Mouse (Mus musculus) embryonic facial prominence, embryonic 13.5 days (tissue): ENCODE data around the gene Dnajc10. TPM values are rescaled to one million over a fixed set of nuclear protein-coding genes. Genes with fewer than 3 reads are reported as not detected.

Experiments
- ATAC-seq: fragments of 200-750 bp; cut with Nextera tagmentation; 2 replicates; pipeline ENCODE4 v1.8.0; 2017; ENCODE audit warnings: low read depth; ENCODE audit not compliant: insufficient number of reproducible peaks, insufficient read depth, low FRiP score, low TSS enrichment
- H3K27ac ChIP-seq: fragments of 300-500 bp; sonication (generic); 2 replicates; pipeline ENCODE4 v1.5.1; 2015; ENCODE audit warnings: moderate library complexity, mild to moderate bottlenecking, inconsistent platforms
- H3K27me3 ChIP-seq: fragments of 300-500 bp; sonication (generic); 2 replicates; pipeline ENCODE4 v1.6.1; 2015; ENCODE audit warnings: mild to moderate bottlenecking, inconsistent platforms
- H3K36me3 ChIP-seq: fragments of 300-500 bp; sonication (generic); 2 replicates; pipeline ENCODE4 v1.6.1; 2015; ENCODE audit warnings: mild to moderate bottlenecking, inconsistent platforms
- H3K4me1 ChIP-seq: fragments of 300-500 bp; sonication (generic); 2 replicates; pipeline ENCODE4 v1.6.1; 2015; ENCODE audit warnings: inconsistent platforms
- H3K4me2 ChIP-seq: fragments of 300-500 bp; sonication (generic); 2 replicates; pipeline ENCODE4 v1.6.1; 2015; ENCODE audit warnings: moderate library complexity, mild to moderate bottlenecking, inconsistent platforms
- H3K4me3 ChIP-seq: fragments of 300-500 bp; sonication (generic); 2 replicates; pipeline ENCODE4 v1.5.1; 2015; ENCODE audit warnings: mild to moderate bottlenecking, inconsistent platforms
- H3K9ac ChIP-seq: fragments of 300-500 bp; sonication (generic); 2 replicates; pipeline ENCODE4 v1.6.1; 2015; ENCODE audit warnings: mild to moderate bottlenecking, inconsistent platforms
- H3K9me3 ChIP-seq: fragments of 300-500 bp; sonication (generic); 2 replicates; pipeline ENCODE4 v1.6.1; 2016; ENCODE audit warnings: inconsistent platforms
- WGBS: fragments of 180-500 bp; shearing (Covaris S2); methylation state at CpG from one replicate; pipeline ENCODE4 v1.1.7; 2015; ENCODE audit warnings: mixed read lengths; 5-methylcytosine and 5-hydroxymethylcytosine counted together
- polyA plus RNA-seq: library from polyadenylated mRNA; unstranded; fragments of >200 nt; fragmentation: Nextera tagmentation; extraction: Ambion mirVana; gene quantifications from 2 replicates; pipeline ENCODE4 v1.2.1, GENCODE M21; 2015

Dnajc10 gene
- polyA plus RNA-seq, 1 experiment from 2014 or later, result 83.1 TPM

- H3K9me3 ChIP-seq, result no peaks in the 10 kb centered on the region
- peaks cover 31% of the 10 kb centered on the region for H3K36me3 ChIP-seq
- H3K9ac ChIP-seq, result no peak overlapping the region
- peaks cover 6% of the 10 kb centered on the region; the same call in 1 of the 2 replicates for H3K4me1 ChIP-seq
- H3K27me3 ChIP-seq, result no peaks in the 10 kb centered on the region
- no peak for ATAC-seq
- H3K4me2 ChIP-seq, result no peak overlapping the region
- H3K27ac ChIP-seq, result no peak overlapping the region
- no peak overlapping the region for H3K4me3 ChIP-seq
- 81% methylated on average over 4 of the region's 4 CpGs for WGBS
Observed at GRCm38 (mm10) chr2:80354531-80354930, 39.3 kb downstream of the Dnajc10 start.

- Histone ChIP-seq H3K27ac (no peak overlapping the region), H3K4me3 (no peak overlapping the region), H3K36me3 (peaks cover 23% of the 10 kb centered on the region), H3K9ac (no peak overlapping the region), H3K4me1 (peaks cover 6% of the 10 kb centered on the region; the same call in 1 of the 2 replicates), H3K4me2 (no peak overlapping the region), H3K9me3 (no peaks in the 10 kb centered on the region), H3K27me3 (no peaks in the 10 kb centered on the region)
- 47% methylated on average over 8 of the region's 8 CpGs for WGBS
- no peak for ATAC-seq
Observed at GRCm38 (mm10) chr2:80356656-80357231, 41.5 kb downstream of the Dnajc10 start.

GRCm38 (mm10) chr2:80371458-80371857 lies 56.2 kb downstream of the Dnajc10 start:
- no peak overlapping the region for H3K4me2 ChIP-seq
- no peak overlapping the region for H3K9ac ChIP-seq
- no peaks in the 10 kb centered on the region for H3K4me1 ChIP-seq
- H3K27me3 ChIP-seq, result no peaks in the 10 kb centered on the region
- WGBS, result 65% methylated on average over 8 of the region's 8 CpGs
- no peaks in the 10 kb centered on the region for H3K36me3 ChIP-seq
- H3K4me3 ChIP-seq, result no peak overlapping the region
- H3K27ac ChIP-seq, result no peak overlapping the region
- ATAC-seq, result no peak
- H3K9me3 ChIP-seq, result no peaks in the 10 kb centered on the region

- Histone ChIP-seq H3K27ac (no peak overlapping the region), H3K4me3 (no peak overlapping the region), H3K9me3 (no peaks in the 10 kb centered on the region; the same call in 1 of the 2 replicates), H3K9ac (no peak overlapping the region), H3K36me3 (no peaks in the 10 kb centered on the region), H3K27me3 (no peaks in the 10 kb centered on the region), H3K4me2 (no peak overlapping the region), H3K4me1 (no peaks in the 10 kb centered on the region)
- ATAC-seq, result no peak
Observed at GRCm38 (mm10) chr2:80374892-80375291, 59.6 kb downstream of the Dnajc10 start.

GRCm38 (mm10) chr2:80379848-80380247 lies 64.6 kb downstream of the Dnajc10 start:
- H3K27ac ChIP-seq, result no peak overlapping the region
- no peak overlapping the region for H3K9ac ChIP-seq
- no peak overlapping the region for H3K4me3 ChIP-seq
- no peaks in the 10 kb centered on the region for H3K4me1 ChIP-seq
- H3K4me2 ChIP-seq, result no peak overlapping the region
- H3K36me3 ChIP-seq, result no peaks in the 10 kb centered on the region
- 80% methylated on average over 5 of the region's 5 CpGs for WGBS
- no peaks in the 10 kb centered on the region for H3K27me3 ChIP-seq
- no peaks in the 10 kb centered on the region; the same call in 1 of the 2 replicates for H3K9me3 ChIP-seq
- ATAC-seq, result no peak

- no peaks in the 10 kb centered on the region for H3K27me3 ChIP-seq
- WGBS, result 80% methylated on average over 4 of the region's 4 CpGs
Observed at GRCm38 (mm10) chr2:80384447-80384846, 69.2 kb downstream of the Dnajc10 start.

GRCm38 (mm10) chr2:80386255-80386654 lies 71.0 kb downstream of the Dnajc10 start:
- H3K9me3 ChIP-seq, result no peaks in the 10 kb centered on the region
- H3K36me3 ChIP-seq, result no peaks in the 10 kb centered on the region
- WGBS, result 90% methylated on average over 2 of the region's 2 CpGs
- H3K27ac ChIP-seq, result no peak overlapping the region
- no peak overlapping the region for H3K4me2 ChIP-seq
- H3K27me3 ChIP-seq, result no peaks in the 10 kb centered on the region
- H3K4me3 ChIP-seq, result no peak overlapping the region
- 0 out of 2 replicates have a peak, but pooled peaks cover 5% of the 10 kb centered on the region for H3K4me1 ChIP-seq
- no peak overlapping the region for H3K9ac ChIP-seq
- ATAC-seq, result no peak

More at GRCm38 (mm10) chr2:80384447-80384846, 69.2 kb downstream of the Dnajc10 start:
- Histone ChIP-seq H3K9ac (no peak overlapping the region), H3K4me2 (no peak overlapping the region), H3K4me1 (0 out of 2 replicates have a peak, but pooled peaks cover 5% of the 10 kb centered on the region), H3K36me3 (no peaks in the 10 kb centered on the region), H3K27ac (no peak overlapping the region), H3K9me3 (no peaks in the 10 kb centered on the region), H3K4me3 (no peak overlapping the region)
- ATAC-seq, result no peak

- Histone ChIP-seq H3K4me1 (0 out of 2 replicates have a peak, but pooled peaks cover 5% of the 10 kb centered on the region), H3K27ac (peak overlapping the region; percentile 44; the same call in 1 of the 2 replicates), H3K4me3 (no peak overlapping the region), H3K27me3 (no peaks in the 10 kb centered on the region), H3K9me3 (no peaks in the 10 kb centered on the region), H3K9ac (no peak overlapping the region), H3K4me2 (no peak overlapping the region), H3K36me3 (no peaks in the 10 kb centered on the region)
- ATAC-seq, result no peak
- 49% methylated on average over 9 of the region's 9 CpGs for WGBS
Observed at GRCm38 (mm10) chr2:80387668-80388067, 72.4 kb downstream of the Dnajc10 start.

- H3K4me3 ChIP-seq, result no peak overlapping the region
- H3K36me3 ChIP-seq, result no peaks in the 10 kb centered on the region
- WGBS, result 57% methylated on average over 3 of the region's 3 CpGs
- no peaks in the 10 kb centered on the region for H3K27me3 ChIP-seq
- no peak overlapping the region for H3K4me2 ChIP-seq
- no peak for ATAC-seq
- no peaks in the 10 kb centered on the region for H3K9me3 ChIP-seq
- 0 out of 2 replicates have a peak, but pooled peaks cover 5% of the 10 kb centered on the region for H3K4me1 ChIP-seq
- H3K9ac ChIP-seq, result no peak overlapping the region
- 0 out of 2 replicates have a peak overlapping the region, but pooled peaks have one; percentile 33 for H3K27ac ChIP-seq
Observed at GRCm38 (mm10) chr2:80388341-80388740, 73.1 kb downstream of the Dnajc10 start.

- no peak for ATAC-seq
- WGBS, result 45% methylated on average over 7 of the region's 7 CpGs
- Histone ChIP-seq H3K9ac (no peak overlapping the region), H3K9me3 (no peaks in the 10 kb centered on the region), H3K4me3 (no peak overlapping the region), H3K27me3 (no peaks in the 10 kb centered on the region), H3K27ac (no peak overlapping the region), H3K4me2 (no peak overlapping the region), H3K4me1 (peaks cover 12% of the 10 kb centered on the region), H3K36me3 (no peaks in the 10 kb centered on the region)
Observed at GRCm38 (mm10) chr2:80396057-80396456, 80.8 kb downstream of the Dnajc10 start.

- no peaks in the 10 kb centered on the region for H3K9me3 ChIP-seq
- H3K9ac ChIP-seq, result no peak overlapping the region
- no peaks in the 10 kb centered on the region for H3K27me3 ChIP-seq
- H3K4me3 ChIP-seq, result no peak overlapping the region
- peaks cover 12% of the 10 kb centered on the region for H3K4me1 ChIP-seq
- no peak overlapping the region for H3K4me2 ChIP-seq
- H3K27ac ChIP-seq, result 0 out of 2 replicates have a peak overlapping the region, but pooled peaks have one; percentile 1
- no peaks in the 10 kb centered on the region for H3K36me3 ChIP-seq
- WGBS, result 15% methylated on average over 3 of the region's 3 CpGs
- no peak for ATAC-seq
Observed at GRCm38 (mm10) chr2:80396864-80397263, 81.6 kb downstream of the Dnajc10 start.

GRCm38 (mm10) chr2:80398595-80399099 lies 83.4 kb downstream of the Dnajc10 start:
- H3K4me1 ChIP-seq, result peaks cover 12% of the 10 kb centered on the region
- H3K4me3 ChIP-seq, result no peak overlapping the region
- no peak overlapping the region for H3K27ac ChIP-seq
- no peak overlapping the region for H3K4me2 ChIP-seq
- H3K9ac ChIP-seq, result no peak overlapping the region
- WGBS, result 30% methylated on average over 3 of the region's 3 CpGs
- no peaks in the 10 kb centered on the region for H3K9me3 ChIP-seq
- no peaks in the 10 kb centered on the region for H3K36me3 ChIP-seq
- H3K27me3 ChIP-seq, result no peaks in the 10 kb centered on the region
- no peak for ATAC-seq
